Mouse (Mus musculus) frontal cortex, postnatal 25 days (tissue): Measurements from ENCODE around the gene Bcl11a.
A peak's percentile ranks its signal among the peaks of the same experiment; 100 is the strongest.

ENCODE experiments used
- DNase-seq, 2 experiments: peaks; one replicate each; pipeline ENCODE4 v3.0.0; 2022; ENCODE audit warnings: low spot score in 2 of 2

Gene Bcl11a

GRCm38 (mm10) chr11:24077795-24078705 is at the start of gene Bcl11a:
Gene Bcl11a (plus strand): TSS chr11:24078056.
- no peak for DNase-seq

- no peak for DNase-seq
Observed at GRCm38 (mm10) chr11:24044025-24044424, 33.8 kb upstream of the Bcl11a start.

- DNase-seq = peak; percentile 80 to 82
Observed at GRCm38 (mm10) chr11:24049226-24050031, 28.4 kb upstream of the Bcl11a start.

- DNase-seq = no peak
Observed at GRCm38 (mm10) chr11:24050032-24050757, 27.7 kb upstream of the Bcl11a start.

GRCm38 (mm10) chr11:24052882-24053281 is 25.0 kb upstream of the Bcl11a start:
- DNase-seq = no peak

DNA sequence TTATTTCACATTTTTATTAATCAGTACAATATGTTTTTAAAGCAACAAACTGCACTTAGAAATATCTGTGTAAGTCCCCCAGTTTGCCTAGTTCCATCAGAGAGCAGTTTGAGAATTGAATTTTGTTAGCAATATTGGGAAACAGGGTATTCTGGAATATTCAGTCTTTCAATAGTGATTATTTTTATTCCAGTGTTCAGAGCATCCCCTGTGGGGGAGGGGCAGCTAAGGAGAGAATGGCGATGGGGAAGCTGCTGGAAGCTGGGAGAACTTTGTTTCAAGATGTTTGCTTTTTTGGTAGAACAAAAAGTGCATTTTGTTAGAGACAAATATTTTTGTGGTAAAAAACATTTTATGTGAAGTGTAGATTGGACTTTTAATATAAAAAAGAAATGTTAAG is 18.7 kb upstream of the Bcl11a start:
- DNase-seq = no peak

DNA sequence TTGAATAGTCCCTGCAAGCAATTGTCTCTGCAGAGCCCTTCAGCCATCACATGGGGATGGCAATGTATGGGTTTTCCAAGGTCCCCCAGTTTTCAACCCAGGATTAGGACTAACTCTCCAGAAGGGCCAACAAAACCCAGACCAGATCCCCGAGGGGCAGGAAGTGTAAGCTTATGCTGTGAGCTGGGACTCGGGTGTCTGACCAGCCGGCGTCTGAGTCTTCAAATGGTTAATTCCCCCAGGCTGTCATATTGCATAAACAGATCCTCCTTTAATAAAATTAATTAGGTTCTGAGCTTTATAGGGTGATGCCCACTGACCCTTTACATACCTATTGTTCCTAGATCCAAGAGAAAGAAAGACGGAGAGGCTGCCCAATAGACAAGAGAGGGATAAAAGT is 17.4 kb upstream of the Bcl11a start:
- no peak for DNase-seq

DNA sequence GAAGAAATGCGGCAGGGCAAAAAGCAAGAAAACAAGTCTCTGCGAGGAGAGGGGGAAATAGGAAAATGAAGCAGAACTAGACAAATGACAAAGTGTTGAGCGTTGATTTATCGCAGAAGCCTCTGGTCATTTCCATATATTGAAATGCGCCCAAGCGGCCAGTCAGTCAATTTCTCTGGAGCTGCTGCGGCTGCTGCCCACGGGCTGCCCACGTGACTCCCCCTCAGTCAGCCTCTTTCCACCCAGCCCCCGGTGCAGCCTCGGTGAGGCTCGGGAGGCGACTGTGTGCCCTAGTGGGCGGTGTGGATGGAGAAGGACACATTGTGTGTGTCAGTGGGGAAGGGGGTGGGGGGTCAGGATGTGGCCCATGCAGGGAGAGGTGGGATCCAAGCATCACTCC is 16.0 kb upstream of the Bcl11a start:
- DNase-seq = no peak

DNA sequence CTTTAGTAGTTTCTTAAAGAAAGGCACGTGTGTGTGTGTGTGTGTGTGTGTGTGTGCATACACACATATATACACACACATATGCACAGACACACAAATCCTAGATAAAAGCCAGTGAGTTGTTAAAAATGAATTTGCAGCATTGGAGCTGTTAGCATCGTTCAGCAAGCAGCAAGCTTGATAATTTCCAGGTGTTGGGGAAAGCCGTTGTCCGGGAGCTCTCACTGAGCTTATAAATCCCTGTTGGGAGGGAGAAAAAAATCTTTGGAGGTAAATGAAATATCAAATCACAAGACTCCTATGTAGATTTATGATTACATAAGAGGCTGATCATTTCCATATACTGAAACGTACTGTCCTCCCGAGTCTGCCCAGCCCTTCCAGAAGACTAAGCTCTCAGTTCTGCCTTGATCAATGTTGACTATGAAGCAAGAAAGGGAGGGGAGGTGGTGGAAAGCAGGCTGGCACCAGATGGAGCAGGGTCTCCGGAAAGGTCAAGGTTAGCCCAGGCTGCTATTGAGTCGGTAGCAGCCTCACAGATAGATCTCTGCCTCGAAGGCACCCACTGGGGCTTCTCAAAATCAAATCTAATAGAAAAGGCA is 15.3 kb upstream of the Bcl11a start:
- DNase-seq = no peak

DNA sequence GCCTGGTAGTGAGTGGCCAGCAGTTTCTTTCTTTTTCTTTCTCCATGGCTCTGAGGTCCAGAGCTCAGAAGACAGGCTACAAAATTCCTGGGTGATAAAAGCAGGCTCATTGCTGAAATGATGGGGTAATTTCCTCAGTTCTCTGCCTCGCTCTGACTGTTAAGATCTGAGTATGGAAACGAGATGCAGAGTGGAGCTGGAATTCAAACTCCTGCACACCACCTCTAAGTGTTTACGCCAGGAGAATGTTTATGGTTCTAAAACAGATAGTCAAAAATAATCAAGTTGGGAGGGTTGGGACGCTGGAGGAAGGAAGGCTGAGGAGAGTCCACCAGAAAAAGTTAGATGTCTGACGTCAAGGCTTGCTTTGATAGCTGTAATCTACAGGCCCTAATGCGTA is 13.6 kb upstream of the Bcl11a start:
- no peak for DNase-seq

DNA sequence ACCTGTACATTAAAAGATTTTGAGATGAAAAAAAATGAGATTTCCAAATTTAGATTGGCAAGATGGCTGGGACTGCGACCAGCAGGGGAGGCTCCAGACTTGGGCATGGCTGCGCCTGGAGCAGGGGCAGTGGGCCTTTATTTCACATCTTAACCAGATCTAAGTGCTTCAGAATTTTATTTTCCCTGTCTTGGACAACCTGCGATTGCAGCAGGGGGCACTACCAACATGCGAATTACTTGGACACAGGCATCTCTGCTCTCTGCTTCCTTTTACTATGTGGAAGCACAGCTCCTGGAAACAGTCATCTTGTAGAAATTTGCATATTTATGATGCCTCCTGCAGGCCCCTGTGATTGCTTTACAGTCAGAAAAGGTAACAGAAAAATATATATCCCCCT is 12.5 kb upstream of the Bcl11a start:
- DNase-seq = no peak

DNA sequence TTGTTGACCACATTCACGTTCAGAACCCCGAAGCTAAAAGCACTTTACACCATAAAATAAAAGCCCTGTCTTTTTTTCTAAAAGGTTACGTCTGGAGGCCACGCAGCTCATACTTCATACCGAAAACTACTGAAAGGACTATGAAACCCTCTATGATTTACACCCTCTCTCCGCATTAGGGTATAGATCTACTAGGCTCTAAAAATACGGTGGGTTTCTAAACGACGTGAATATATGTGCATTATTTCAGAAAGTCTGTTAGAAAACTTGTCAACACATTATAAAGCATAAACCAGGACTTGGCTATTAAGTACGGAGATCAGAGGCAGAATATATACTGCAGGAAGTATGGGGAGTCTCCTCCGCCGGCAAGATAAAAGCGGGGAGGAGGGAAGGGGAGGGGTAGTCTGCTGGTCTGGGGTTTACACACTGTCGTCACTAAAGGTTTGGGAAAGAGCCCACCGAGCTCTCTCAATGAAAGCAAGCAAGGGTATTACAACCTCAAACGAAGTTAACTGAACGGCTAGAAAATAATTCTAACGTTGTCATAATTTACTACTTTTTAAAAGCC is 3.8 kb upstream of the Bcl11a start:
- no peak for DNase-seq

DNA sequence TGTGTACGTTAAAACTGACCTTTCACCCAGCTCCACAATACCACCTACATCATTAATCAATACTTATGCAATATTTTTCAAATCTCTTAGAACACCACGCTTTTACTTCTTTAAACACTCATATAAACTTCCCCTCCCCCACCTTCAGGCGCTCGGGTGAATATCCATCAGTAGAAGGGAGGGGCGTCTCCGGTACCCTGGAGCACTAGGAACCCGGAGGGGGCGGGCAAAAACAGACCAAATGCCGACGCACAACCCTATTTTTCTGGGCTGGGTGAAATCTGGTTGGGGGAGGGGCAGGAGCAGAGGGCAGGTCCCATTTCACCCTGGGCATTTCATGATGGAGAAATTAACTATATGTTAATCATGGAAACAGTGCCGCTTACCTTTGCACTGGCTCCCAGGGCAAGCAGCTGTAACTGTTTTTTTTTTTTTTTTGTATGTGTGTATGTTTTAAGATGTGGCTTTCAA is 3.2 kb upstream of the Bcl11a start, which contains the start of gene A830031A19Rik:
A830031A19Rik (minus strand) TSS at position 421 of the 471 bp plus-strand sequence.
- no peak for DNase-seq

DNA sequence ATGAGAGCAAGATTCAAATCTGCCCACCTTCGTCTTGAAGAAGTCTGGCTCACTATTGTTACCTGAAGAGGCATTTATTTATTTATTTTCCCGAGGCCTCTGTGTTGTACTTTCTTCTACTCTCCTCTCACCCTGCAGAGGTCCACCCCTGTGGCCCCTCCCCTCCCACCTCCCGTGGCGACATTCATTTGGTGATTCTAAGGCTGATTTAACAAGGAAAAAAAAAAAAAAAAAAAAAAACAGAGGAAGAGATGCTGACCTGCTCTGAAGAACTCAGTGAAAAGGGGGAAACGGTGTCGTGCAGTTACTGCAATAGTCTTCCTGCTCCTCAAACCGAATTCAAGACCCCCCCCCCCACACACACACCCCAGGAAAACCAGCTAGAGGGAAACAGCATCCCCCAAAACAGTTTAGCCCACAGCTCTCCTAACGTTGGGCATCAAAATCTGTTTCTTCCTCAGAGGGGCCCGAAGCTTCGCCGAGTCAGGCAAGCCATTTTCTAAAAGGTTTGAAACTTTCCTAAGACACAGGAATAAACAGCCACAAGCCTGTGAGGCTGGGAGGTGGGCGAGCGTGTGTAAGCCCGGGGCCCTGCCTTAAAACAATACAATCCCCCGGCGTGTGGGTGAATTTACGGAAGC is 2.2 kb upstream of the Bcl11a start:
- no peak for DNase-seq

DNA sequence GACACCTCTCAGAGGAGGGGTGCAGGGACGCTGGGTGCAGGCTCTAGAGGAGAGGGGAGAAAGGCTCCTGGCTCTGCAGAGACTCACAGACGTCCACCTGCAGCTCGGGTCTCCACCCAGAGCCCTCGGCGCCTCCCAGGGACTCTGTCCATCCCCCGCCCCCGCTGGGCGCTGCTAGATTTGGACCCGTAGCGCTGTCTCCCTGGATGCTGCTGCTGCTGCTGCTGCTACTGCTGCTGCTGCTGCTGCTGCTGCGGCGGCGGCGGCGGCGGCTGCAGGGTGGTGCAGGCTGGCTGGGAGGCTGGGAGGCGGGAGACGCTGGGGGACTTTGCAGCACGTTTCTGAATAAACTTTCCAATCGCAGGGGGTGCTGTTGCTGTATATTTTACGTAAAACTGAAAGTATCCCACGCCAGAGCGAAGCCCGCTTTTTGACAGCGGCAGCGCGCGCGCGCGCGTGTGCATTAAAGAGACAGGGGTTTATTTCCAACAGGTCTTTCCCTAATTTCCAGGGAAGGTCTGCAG is 1.7 kb upstream of the Bcl11a start:
- DNase-seq = peak in 1 of 2 experiments; percentile 61

DNA sequence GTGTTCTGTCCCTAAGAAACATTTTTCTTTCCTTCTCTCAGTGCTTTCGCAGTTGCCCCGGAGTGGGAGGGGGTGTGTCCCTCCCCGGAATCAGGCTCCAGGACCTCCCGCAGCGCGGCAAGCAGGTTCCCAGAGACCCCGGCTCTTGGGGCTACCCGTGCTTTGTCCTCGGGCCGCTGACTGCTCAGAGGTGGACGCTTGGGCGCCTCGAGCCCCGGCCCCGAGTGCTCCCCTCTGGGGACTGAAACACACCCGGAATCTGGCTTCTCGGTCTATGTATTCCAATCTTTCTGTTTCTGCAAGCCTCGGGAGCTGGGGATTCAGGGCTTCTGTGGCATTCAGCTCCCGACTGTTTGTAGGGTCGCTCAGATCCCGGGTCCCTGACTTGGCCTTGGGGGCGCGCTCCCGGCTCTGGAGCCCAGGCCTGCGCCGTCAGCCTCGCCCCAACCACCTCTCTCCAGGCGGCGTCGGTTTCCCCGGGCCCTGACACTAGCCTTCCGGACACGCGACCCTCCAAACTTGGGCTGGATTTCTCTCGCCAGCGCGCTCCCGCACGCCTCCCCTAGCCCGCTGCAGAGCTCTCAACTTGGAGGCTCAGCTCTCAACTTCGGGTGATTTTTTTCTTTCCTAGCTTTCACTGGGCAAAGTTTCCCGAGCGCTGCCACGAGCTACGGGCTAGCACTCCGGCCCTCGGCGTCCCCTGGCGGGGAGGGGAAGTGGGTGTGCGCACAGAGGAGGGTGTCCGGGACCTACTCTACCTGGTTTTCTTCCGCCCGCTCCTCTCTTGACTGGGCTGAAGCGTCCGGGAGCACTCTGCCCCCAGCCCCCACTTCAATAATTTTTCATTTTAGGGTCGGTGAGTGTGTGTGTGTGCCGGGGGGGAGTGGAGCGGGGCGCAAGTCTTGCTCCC is 780 bp upstream of the Bcl11a start:
- DNase-seq = no peak

DNA sequence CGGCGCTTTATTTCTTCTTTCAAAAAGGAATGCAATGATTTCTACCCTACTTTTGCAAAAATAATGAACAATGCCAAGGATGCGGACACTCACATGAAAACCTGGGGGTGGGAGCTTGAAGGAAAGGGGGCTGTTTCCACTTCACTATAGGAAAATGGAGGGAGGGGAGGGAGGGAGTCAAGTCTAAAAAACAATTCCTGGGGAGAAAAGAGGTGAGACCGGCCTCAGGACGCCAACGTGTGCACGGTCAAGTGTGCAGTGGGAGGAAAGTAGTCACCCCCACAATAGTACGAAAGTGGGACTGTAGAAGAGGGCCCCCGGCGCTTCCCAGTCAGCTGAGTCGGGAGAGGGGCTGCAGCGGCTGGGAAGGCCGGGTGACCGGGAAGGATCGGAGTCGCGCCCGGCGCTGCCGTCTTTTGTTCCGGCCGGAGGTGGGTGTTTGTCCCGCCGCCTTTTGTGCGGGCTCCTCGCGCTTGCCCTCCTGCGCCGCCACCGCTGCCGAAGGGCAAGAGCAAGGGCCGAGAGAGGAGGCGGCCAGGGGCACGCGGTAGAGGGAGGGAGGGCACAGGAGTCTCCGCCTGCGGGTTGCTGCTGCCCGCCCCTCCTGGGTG is 955 bp downstream of the Bcl11a start:
- DNase-seq = no peak

DNA sequence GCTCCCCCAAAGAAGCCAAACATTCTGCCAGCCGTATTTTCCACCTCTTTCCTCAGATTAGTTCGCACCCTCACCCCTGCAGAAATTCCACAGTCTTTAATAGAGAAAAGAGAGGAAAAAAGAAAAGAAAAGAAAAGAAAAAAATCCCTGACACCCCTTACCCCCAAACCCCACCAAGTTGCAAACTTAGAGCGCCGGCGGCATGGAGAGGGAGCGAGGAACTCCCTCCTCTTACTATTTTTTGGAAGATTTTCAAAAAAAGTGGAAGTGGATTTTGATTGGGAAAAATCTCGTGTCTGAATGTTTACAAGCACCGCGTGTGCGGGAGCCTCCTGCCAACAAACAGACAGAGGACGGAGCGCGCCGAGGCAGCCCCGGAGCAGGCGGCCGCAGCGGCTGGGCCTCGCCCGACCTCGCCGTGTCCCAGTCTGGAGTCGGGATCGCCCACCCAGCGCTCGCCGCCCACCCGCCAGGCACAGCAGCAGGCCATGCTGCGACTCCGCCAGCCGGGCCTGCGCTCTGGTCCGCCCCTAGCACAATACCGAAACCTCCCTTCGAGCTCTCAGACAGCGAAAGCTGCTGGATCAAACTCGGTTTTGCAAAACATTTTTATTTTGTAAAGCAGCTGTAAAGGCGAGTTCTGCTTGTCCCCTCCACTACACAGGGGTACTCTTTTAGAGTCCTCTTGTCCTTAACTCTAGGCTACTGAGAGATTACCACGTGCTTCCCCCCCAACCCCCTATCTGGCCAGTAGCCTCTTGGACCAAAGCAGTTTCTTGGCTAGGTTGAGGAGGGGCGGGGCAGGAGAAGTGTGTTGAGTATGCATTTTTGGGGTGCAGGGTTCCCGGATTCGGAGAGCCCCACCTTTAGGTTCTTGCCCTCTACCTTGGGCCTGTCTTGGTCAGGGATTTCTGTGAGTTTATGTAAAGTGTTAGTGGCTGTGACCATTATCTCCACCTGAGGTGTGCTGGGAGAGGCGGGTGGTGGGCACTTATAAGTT is 1.8 kb downstream of the Bcl11a start:
- no peak for DNase-seq
